Mouse (Mus musculus) liver, adult 2 months (tissue): Measurements from ENCODE around the gene Myo18a. TPM values are rescaled to one million over a fixed set of nuclear protein-coding genes. Genes with fewer than 3 reads are reported as not detected.

Experiments
- DNase-seq: peaks from one replicate; pipeline ENCODE4 v3.0.0-alpha.2; 2011; ENCODE audit warnings: low read depth, low spot score; ENCODE audit errors: extremely low read depth
- H3K27ac ChIP-seq: fragments of 200-500 bp; replicated peaks from 2 replicates; pipeline ENCODE4 v1.5.1; 2012; ENCODE audit warnings: low read depth, mild to moderate bottlenecking, control low read depth, inconsistent platforms, low read length; ENCODE audit not compliant: insufficient read depth
- H3K27me3 ChIP-seq: fragments of 200-500 bp; 2 replicates; pipeline ENCODE4 v1.6.1; 2012; ENCODE audit warnings: mild to moderate bottlenecking, moderate library complexity, low read length, inconsistent platforms; ENCODE audit not compliant: control insufficient read depth, insufficient read depth
- H3K36me3 ChIP-seq: fragments of 200-500 bp; 2 replicates; pipeline ENCODE4 v1.6.1; 2012; ENCODE audit warnings: low read length, inconsistent platforms; ENCODE audit not compliant: control insufficient read depth, insufficient read depth
- H3K4me1 ChIP-seq: fragments of 200-500 bp; 2 replicates; pipeline ENCODE4 v1.6.1; 2011; ENCODE audit warnings: low read length; ENCODE audit not compliant: control insufficient read depth, insufficient read depth
- H3K4me3 ChIP-seq: fragments of 200-500 bp; 2 replicates; pipeline ENCODE4 v1.5.1; 2011; ENCODE audit warnings: low read depth, mild to moderate bottlenecking, control low read depth, low read length, moderate library complexity; ENCODE audit not compliant: insufficient read depth
- H3K79me2 ChIP-seq: fragments of 200-500 bp; 2 replicates; pipeline ENCODE4 v1.6.1; 2012; ENCODE audit warnings: inconsistent platforms, mild to moderate bottlenecking, low read length, moderate library complexity; ENCODE audit not compliant: control insufficient read depth, insufficient read depth
- H3K9ac ChIP-seq: fragments of 200-500 bp; 2 replicates; pipeline ENCODE4 v1.6.1; 2012; ENCODE audit warnings: low read depth, mild to moderate bottlenecking, control low read depth, inconsistent platforms, low read length
- CTCF ChIP-seq: fragments of 200-500 bp; IDR thresholded peaks from 2 replicates; pipeline ENCODE4 v1.5.1; 2011; ENCODE audit warnings: low read depth, low read length, control low read depth
- POLR2A ChIP-seq: fragments of 200-500 bp; IDR thresholded peaks from 2 replicates; pipeline ENCODE4 v1.6.1; 2011; ENCODE audit warnings: low read length, control low read depth; ENCODE audit not compliant: insufficient read depth; ENCODE audit errors: extremely low read depth
- WGBS: fragments of 180-500 bp; shearing (Covaris S2); methylation state at CpG from one replicate; pipeline ENCODE4 v1.1.7; 2018; 5-methylcytosine and 5-hydroxymethylcytosine counted together
- polyA plus RNA-seq: library from polyadenylated mRNA; depleted of rRNA; stranded (reverse); fragments of >200 nt; gene quantifications from 2 replicates; pipeline ENCODE4 v1.2.3, GENCODE M21; 2012
- total RNA-seq: library from RNA; depleted of rRNA; stranded (reverse); fragments of >200 nt; gene quantifications from 2 replicates; pipeline ENCODE4 v1.2.3, GENCODE M21; 2014

Myo18a gene
- total and polyA plus RNA-seq, 2 experiments, result 28.6 to 42.0 TPM

DNA sequence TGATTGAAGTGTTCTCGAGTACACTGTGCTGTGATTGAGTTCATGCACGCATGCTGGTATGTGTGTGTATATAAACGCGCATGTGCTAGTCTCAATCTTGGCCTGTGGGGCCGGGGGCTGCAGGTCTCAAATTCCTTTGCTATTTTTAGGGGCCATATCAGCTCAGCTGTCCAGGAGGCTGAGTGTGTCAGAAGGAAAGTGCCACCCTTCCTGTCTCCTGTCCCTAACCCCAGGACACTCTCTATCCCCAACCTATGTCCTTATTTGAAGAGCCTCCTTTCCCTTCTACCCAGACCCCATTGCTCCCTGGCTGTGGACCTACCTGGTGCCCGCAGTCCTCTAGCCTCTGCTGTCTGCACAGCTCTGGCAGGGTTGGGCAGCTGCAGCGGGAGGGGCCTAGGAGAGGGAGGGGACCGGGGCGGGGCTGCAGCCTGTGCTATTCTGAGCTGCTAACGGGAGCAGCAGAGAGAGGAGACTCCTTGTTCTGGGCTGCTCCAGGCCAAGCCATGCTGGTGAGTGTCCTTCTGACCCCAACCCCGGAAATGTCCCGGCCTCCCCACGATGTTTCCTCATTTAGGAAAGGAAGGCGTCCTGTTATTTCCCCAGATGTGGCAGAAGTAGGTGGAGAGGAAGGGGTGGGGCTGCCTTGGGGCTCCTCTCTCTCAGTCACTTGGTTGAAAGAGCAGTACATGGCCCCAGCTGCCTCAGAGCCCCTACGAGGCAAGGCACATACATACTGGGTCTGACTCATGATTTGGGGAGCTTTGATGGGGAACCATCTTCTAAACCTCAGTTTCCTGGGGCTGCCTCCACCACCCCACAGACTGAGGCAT, 38.0 kb downstream of the Myo18a start:
- Histone ChIP-seq H3K79me2 (peaks cover 45% of the 10 kb centered on the region), H3K27ac (peak overlapping the region; percentile 66), H3K4me1 (peaks cover 2% of the 10 kb centered on the region), H3K4me3 (peak overlapping the region; percentile 23; the same call in 1 of the 2 replicates), H3K9ac (no peak overlapping the region; the same call in 1 of the 2 replicates), H3K36me3 (no peaks in the 10 kb centered on the region), H3K27me3 (no peaks in the 10 kb centered on the region)
- TF ChIP-seq POLR2A, result no peak
- TF ChIP-seq CTCF, result no peak
- WGBS, result 40% methylated on average over 15 of the region's 15 CpGs
- no peak for DNase-seq

DNA sequence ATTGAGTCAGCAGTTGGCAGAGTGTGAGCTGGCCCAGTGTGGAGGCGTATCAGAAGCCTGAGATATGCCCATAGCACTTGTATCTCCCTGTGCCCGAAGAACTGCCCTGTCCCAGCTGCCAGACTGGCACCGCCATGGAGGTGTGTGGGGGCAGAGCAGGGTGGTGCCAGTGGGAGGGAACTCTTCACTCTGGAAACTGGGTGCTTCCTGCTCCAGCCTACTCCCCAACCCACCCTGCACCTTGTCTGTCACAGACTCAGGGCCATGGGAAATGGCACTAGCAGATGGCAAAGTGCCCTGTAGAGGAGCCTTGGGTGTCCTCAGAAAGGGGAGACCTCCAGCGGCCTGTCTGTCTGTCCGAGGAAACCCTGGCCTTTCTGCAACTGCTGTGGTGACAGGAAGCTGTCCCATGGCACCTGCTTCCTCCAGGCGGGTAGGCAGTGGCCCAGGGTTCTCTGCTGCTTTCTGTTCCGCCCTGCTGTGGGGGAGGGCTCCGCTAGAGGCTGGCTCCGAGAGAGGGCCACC, 39.4 kb downstream of the Myo18a start:
- peak overlapping the region; percentile 52 for H3K27ac ChIP-seq
- H3K27me3 ChIP-seq, result no peaks in the 10 kb centered on the region
- DNase-seq, result no peak
- peaks cover 2% of the 10 kb centered on the region for H3K4me1 ChIP-seq
- WGBS, result 65% methylated on average over 9 of the region's 9 CpGs
- H3K79me2 ChIP-seq, result peaks cover 45% of the 10 kb centered on the region; the same call in 1 of the 2 replicates
- TF ChIP-seq POLR2A, result no peak
- no peak for TF ChIP-seq CTCF
- H3K36me3 ChIP-seq, result no peaks in the 10 kb centered on the region
- H3K4me3 ChIP-seq, result peak overlapping the region; percentile 16; the same call in 1 of the 2 replicates
- no peak overlapping the region for H3K9ac ChIP-seq

DNA sequence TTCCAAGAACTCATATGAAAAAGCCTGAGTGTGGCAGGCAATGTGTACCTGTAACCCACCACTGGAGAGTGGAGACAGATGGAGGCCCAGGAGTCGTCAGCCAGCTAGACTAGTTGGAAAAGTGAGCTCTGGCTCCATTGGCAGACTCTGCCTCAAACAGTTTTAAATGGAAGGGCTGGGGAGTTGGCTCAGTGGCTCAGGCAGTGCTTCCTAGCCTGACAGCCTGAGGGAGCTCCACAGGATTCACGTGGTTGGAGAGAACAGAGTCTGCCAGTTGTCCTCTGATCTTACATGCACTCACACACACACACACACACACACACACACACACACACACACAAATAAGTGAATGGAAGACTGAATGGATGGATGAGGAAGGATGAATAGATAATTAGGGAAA, 43.2 kb downstream of the Myo18a start:
- H3K36me3 ChIP-seq, result no peaks in the 10 kb centered on the region
- TF ChIP-seq CTCF (peak; percentile 45), POLR2A (no peak)
- DNase-seq, result peak; percentile 72
- WGBS, result 15% methylated on average over 2 of the region's 2 CpGs
- H3K79me2 ChIP-seq, result peaks cover 48% of the 10 kb centered on the region; the same call in 1 of the 2 replicates
- H3K9ac ChIP-seq, result no peak overlapping the region
- H3K4me1 ChIP-seq, result peaks cover 2% of the 10 kb centered on the region
- H3K4me3 ChIP-seq, result no peak overlapping the region
- H3K27me3 ChIP-seq, result no peaks in the 10 kb centered on the region
- no peak overlapping the region for H3K27ac ChIP-seq

DNA sequence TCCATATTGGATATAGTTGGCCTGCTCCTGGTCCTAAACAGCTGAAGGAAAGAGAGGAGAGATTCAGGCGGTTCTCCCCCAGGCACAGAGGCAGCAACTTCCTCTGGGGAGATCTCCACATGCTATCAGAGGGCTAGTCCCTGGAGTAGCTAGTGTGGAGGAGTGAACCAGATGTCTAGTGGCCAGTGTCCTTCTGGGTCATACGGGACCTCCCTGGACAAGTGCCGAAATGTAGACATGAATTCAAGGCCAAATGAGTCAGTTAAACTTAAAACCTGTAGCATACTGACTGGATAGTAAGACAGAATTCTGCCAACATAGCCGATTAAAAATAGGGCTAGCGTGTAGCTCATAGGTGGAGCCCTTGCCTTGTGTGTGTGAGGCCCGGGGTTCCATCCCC, 43.8 kb downstream of the Myo18a start:
- Histone ChIP-seq H3K36me3 (no peaks in the 10 kb centered on the region), H3K27me3 (no peaks in the 10 kb centered on the region), H3K4me1 (peaks cover 2% of the 10 kb centered on the region), H3K4me3 (no peak overlapping the region), H3K9ac (no peak overlapping the region), H3K27ac (no peak overlapping the region), H3K79me2 (peaks cover 44% of the 10 kb centered on the region; the same call in 1 of the 2 replicates)
- WGBS, result 78% methylated on average over 6 of the region's 6 CpGs
- no peak for DNase-seq
- TF ChIP-seq CTCF (no peak), POLR2A (no peak)

DNA sequence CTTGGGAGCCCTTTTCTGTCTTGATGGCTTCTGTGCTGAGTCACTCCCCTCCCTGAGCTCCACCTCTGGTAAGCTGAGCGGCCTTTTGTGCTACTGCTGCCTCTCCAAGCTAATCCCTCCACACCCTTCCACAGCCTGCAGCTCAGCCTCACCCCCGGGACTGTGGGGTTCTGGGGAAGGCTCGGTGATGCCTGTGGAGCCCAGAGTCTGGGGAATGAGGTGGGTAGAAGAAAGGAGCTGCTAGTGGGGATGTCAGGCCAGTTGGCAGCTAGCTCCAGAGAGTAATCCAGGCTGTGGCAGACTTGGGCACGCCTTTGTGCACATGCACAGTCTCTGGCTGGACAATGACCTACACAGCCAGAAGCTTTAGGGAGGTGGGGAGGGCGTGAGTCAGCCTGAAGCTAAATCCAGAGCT, 45.0 kb downstream of the Myo18a start:
- no peak overlapping the region for H3K27ac ChIP-seq
- peaks cover 38% of the 10 kb centered on the region; the same call in 1 of the 2 replicates for H3K79me2 ChIP-seq
- TF ChIP-seq CTCF (no peak), POLR2A (no peak)
- no peak overlapping the region for H3K4me3 ChIP-seq
- no peaks in the 10 kb centered on the region for H3K27me3 ChIP-seq
- no peak overlapping the region for H3K9ac ChIP-seq
- WGBS, result 67% methylated on average over 5 of the region's 5 CpGs
- H3K36me3 ChIP-seq, result no peaks in the 10 kb centered on the region
- peaks cover 1% of the 10 kb centered on the region for H3K4me1 ChIP-seq
- DNase-seq, result peak; percentile 40
